Mouse (Mus musculus) heart, embryonic 13.5 days (tissue): ENCODE data around the gene Elavl1. TPM values are rescaled to one million over a fixed set of nuclear protein-coding genes. Genes with fewer than 3 reads are reported as not detected.
"Not testable (repeated sequence)": the region's sequence is repeated elsewhere in the genome, so short reads cannot be mapped to it uniquely, and the experiment has no call there.

Experiments
- ATAC-seq: fragments of 200-750 bp; cut with Nextera tagmentation; 2 replicates; pipeline ENCODE4 v1.8.0; 2017; ENCODE audit warnings: moderate TSS enrichment; ENCODE audit not compliant: insufficient number of reproducible peaks, low FRiP score, low TSS enrichment; ENCODE audit errors: extremely low read depth
- H3K27ac ChIP-seq: fragments of 300-500 bp; sonication (generic); replicated peaks from 2 replicates; pipeline ENCODE4 v1.5.1; 2015; ENCODE audit warnings: moderate library complexity, mild to moderate bottlenecking, inconsistent platforms
- H3K27me3 ChIP-seq: fragments of 300-500 bp; sonication (generic); replicated peaks from 2 replicates; pipeline ENCODE4 v1.6.1; 2015; ENCODE audit warnings: mild to moderate bottlenecking, inconsistent platforms
- H3K36me3 ChIP-seq: fragments of 300-500 bp; sonication (generic); 2 replicates; pipeline ENCODE4 v1.6.1; 2015; ENCODE audit warnings: mild to moderate bottlenecking, inconsistent platforms
- H3K4me1 ChIP-seq: fragments of 300-500 bp; sonication (generic); 2 replicates; pipeline ENCODE4 v1.6.1; 2015; ENCODE audit warnings: inconsistent platforms
- H3K4me2 ChIP-seq: fragments of 300-500 bp; sonication (generic); 2 replicates; pipeline ENCODE4 v1.6.1; 2015; ENCODE audit warnings: inconsistent platforms, mild to moderate bottlenecking, moderate library complexity
- H3K4me3 ChIP-seq: fragments of 300-500 bp; sonication (generic); 2 replicates; pipeline ENCODE4 v1.5.1; 2015; ENCODE audit warnings: moderate library complexity, mild to moderate bottlenecking, inconsistent platforms
- H3K9ac ChIP-seq: fragments of 300-500 bp; sonication (generic); 2 replicates; pipeline ENCODE4 v1.6.1; 2015; ENCODE audit warnings: inconsistent platforms, mild to moderate bottlenecking, moderate library complexity
- H3K9me3 ChIP-seq: fragments of 300-500 bp; sonication (generic); 2 replicates; pipeline ENCODE4 v1.6.1; 2016; ENCODE audit warnings: inconsistent platforms
- WGBS: fragments of 180-500 bp; shearing (Covaris S2); methylation state at CpG from one replicate; pipeline ENCODE4 v1.1.7; 2015; ENCODE audit warnings: mixed read lengths; 5-methylcytosine and 5-hydroxymethylcytosine counted together
- polyA plus RNA-seq: library from polyadenylated mRNA; unstranded; fragments of >200 nt; fragmentation: Nextera tagmentation; extraction: Ambion mirVana; gene quantifications from 2 replicates; pipeline ENCODE4 v1.2.1, GENCODE M21; 2015

The Elavl1 gene
- polyA plus RNA-seq, 1 experiment from 2014 or later, result 162 TPM

GRCm38 (mm10) chr8:4258233-4258632 lies 67.0 kb downstream of the Elavl1 start:
- H3K36me3 ChIP-seq, result peaks cover 65% of the 10 kb centered on the region

GRCm38 (mm10) chr8:4257350-4257749 lies 67.9 kb downstream of the Elavl1 start:
- Histone ChIP-seq H3K9ac (0 out of 2 replicates have a peak overlapping the region, but pooled peaks have one; percentile 29), H3K36me3 (peaks cover 56% of the 10 kb centered on the region), H3K27ac (no peak overlapping the region), H3K4me3 (0 out of 2 replicates have a peak overlapping the region, but pooled peaks have one; percentile 88), H3K4me2 (no peak overlapping the region), H3K27me3 (no peaks in the 10 kb centered on the region), H3K4me1 (peaks cover 42% of the 10 kb centered on the region), H3K9me3 (no peaks in the 10 kb centered on the region)
- ATAC-seq, result no peak
- 87% methylated on average over 4 of the region's 4 CpGs for WGBS

More at GRCm38 (mm10) chr8:4258233-4258632, 67.0 kb downstream of the Elavl1 start:
- peak; percentile 7; the same call in 1 of the 2 replicates for ATAC-seq
- peak overlapping the region; percentile 88 for H3K4me3 ChIP-seq
- no peaks in the 10 kb centered on the region for H3K27me3 ChIP-seq
- peak overlapping the region; percentile 67 for H3K27ac ChIP-seq
- no peaks in the 10 kb centered on the region for H3K9me3 ChIP-seq
- 3% methylated on average over 35 of the region's 35 CpGs for WGBS
- peak overlapping the region; percentile 90 for H3K9ac ChIP-seq
- H3K4me1 ChIP-seq, result peaks cover 39% of the 10 kb centered on the region
- peak overlapping the region; percentile 95 for H3K4me2 ChIP-seq

GRCm38 (mm10) chr8:4256911-4257310 lies 68.3 kb downstream of the Elavl1 start:
- H3K9ac ChIP-seq, result peak overlapping the region; percentile 29; the same call in 1 of the 2 replicates

GRCm38 (mm10) chr8:4255471-4255870 lies 69.7 kb downstream of the Elavl1 start:
- not testable (repeated sequence) for H3K9ac ChIP-seq, H3K27me3 ChIP-seq, H3K27ac ChIP-seq, H3K4me2 ChIP-seq, ATAC-seq, H3K4me3 ChIP-seq, H3K9me3 ChIP-seq
- Histone ChIP-seq H3K36me3 (peaks cover 37% of the 10 kb centered on the region), H3K4me1 (peaks cover 49% of the 10 kb centered on the region)
- WGBS, result 78% methylated on average over 7 of the region's 7 CpGs

More at GRCm38 (mm10) chr8:4256911-4257310, 68.3 kb downstream of the Elavl1 start:
- ATAC-seq, result no peak
- H3K9me3 ChIP-seq, result no peaks in the 10 kb centered on the region
- no peak overlapping the region for H3K4me2 ChIP-seq
- WGBS, result 44% methylated on average over 4 of the region's 4 CpGs
- no peaks in the 10 kb centered on the region for H3K27me3 ChIP-seq
- H3K27ac ChIP-seq, result no peak overlapping the region
- H3K4me1 ChIP-seq, result peaks cover 44% of the 10 kb centered on the region
- peaks cover 52% of the 10 kb centered on the region for H3K36me3 ChIP-seq
- H3K4me3 ChIP-seq, result no peak overlapping the region

GRCm38 (mm10) chr8:4254001-4254400 lies 71.2 kb downstream of the Elavl1 start:
- Histone ChIP-seq H3K9ac (peak overlapping the region; percentile 97), H3K4me3 (peak overlapping the region; percentile 95), H3K9me3 (no peaks in the 10 kb centered on the region), H3K36me3 (peaks cover 37% of the 10 kb centered on the region), H3K4me2 (peak overlapping the region; percentile 90), H3K27me3 (no peaks in the 10 kb centered on the region), H3K27ac (no peak overlapping the region; the same call in 1 of the 2 replicates), H3K4me1 (peaks cover 56% of the 10 kb centered on the region)
- 65% methylated on average over 6 of the region's 6 CpGs for WGBS
- ATAC-seq, result no peak

- H3K4me1 ChIP-seq, result peaks cover 59% of the 10 kb centered on the region
- H3K27me3 ChIP-seq, result no peaks in the 10 kb centered on the region
- H3K9ac ChIP-seq, result peak within 1 kb of the TSS; percentile 97
- peak within 1 kb of the TSS; percentile 95 for H3K4me3 ChIP-seq
- H3K36me3 ChIP-seq, result peaks cover 40% of the 10 kb centered on the region
- no peaks in the 10 kb centered on the region for H3K9me3 ChIP-seq
- 1% methylated on average over 69 of the region's 69 CpGs for WGBS
- peak; percentile 87 for ATAC-seq
- H3K4me2 ChIP-seq, result peak within 1 kb of the TSS; percentile 90
- peak within 1 kb of the TSS; percentile 88 for H3K27ac ChIP-seq
Measured at GRCm38 (mm10) chr8:4252934-4253841, 72.0 kb downstream of the Elavl1 start, which contains the start of gene Snapc2. Snapc2 (plus strand) TSS chr8:4253080.

- peak overlapping the region; percentile 90 for H3K4me2 ChIP-seq
- peak overlapping the region; percentile 97 for H3K9ac ChIP-seq
- 39% methylated on average over 8 of the region's 8 CpGs for WGBS
- ATAC-seq, result no peak
- H3K4me1 ChIP-seq, result peaks cover 50% of the 10 kb centered on the region
- H3K27me3 ChIP-seq, result no peaks in the 10 kb centered on the region
- no peaks in the 10 kb centered on the region for H3K9me3 ChIP-seq
- peak overlapping the region; percentile 95 for H3K4me3 ChIP-seq
- H3K36me3 ChIP-seq, result peaks cover 50% of the 10 kb centered on the region
- H3K27ac ChIP-seq, result peak overlapping the region; percentile 88
Measured at GRCm38 (mm10) chr8:4252116-4252760, 73.0 kb downstream of the Elavl1 start.

GRCm38 (mm10) chr8:4250306-4250970 lies 74.8 kb downstream of the Elavl1 start:
- Histone ChIP-seq H3K4me1 (peaks cover 43% of the 10 kb centered on the region), H3K27me3 (no peaks in the 10 kb centered on the region), H3K27ac (no peak overlapping the region), H3K9ac (peak overlapping the region; percentile 72; the same call in 1 of the 2 replicates), H3K36me3 (peaks cover 53% of the 10 kb centered on the region), H3K9me3 (no peaks in the 10 kb centered on the region), H3K4me3 (no peak overlapping the region), H3K4me2 (peak overlapping the region; percentile 11; the same call in 1 of the 2 replicates)
- ATAC-seq, result no peak
- 33% methylated on average over 26 of the region's 26 CpGs for WGBS

- Histone ChIP-seq H3K36me3 (peaks cover 53% of the 10 kb centered on the region), H3K4me2 (peak overlapping the region; percentile 64), H3K27me3 (no peaks in the 10 kb centered on the region), H3K9ac (peak overlapping the region; percentile 72), H3K27ac (peak overlapping the region; percentile 51), H3K9me3 (no peaks in the 10 kb centered on the region), H3K4me1 (peaks cover 39% of the 10 kb centered on the region), H3K4me3 (peak overlapping the region; percentile 32)
- no peak for ATAC-seq
- 10% methylated on average over 29 of the region's 29 CpGs for WGBS
Measured at GRCm38 (mm10) chr8:4249213-4249612, 76.0 kb downstream of the Elavl1 start.

- Histone ChIP-seq H3K4me2 (peak within 1 kb of the TSS; percentile 64), H3K27me3 (no peaks in the 10 kb centered on the region)
- WGBS, result 68% methylated on average over 15 of the region's 15 CpGs
Measured at GRCm38 (mm10) chr8:4247951-4248540, 77.2 kb downstream of the Elavl1 start, which contains the start of gene Tgfbr3l. Tgfbr3l (plus strand) TSS chr8:4248214.

More at GRCm38 (mm10) chr8:4247951-4248540, 77.2 kb downstream of the Elavl1 start, which contains the start of gene Tgfbr3l:
- H3K36me3 ChIP-seq, result peaks cover 64% of the 10 kb centered on the region
- peak within 1 kb of the TSS; percentile 51 for H3K27ac ChIP-seq
- H3K4me3 ChIP-seq, result peak within 1 kb of the TSS; percentile 32
- H3K9me3 ChIP-seq, result no peaks in the 10 kb centered on the region
- H3K4me1 ChIP-seq, result peaks cover 32% of the 10 kb centered on the region
- no peak for ATAC-seq
- peak within 1 kb of the TSS; percentile 72 for H3K9ac ChIP-seq
